Mouse (Mus musculus) kidney, adult 8-10 months (tissue): ENCODE measurements around the gene Mettl21a.
"Not testable (repeated sequence)": the region's sequence is repeated elsewhere in the genome, so short reads cannot be mapped to it uniquely, and the experiment has no call there.

Experiments used
- DNase-seq, 2 experiments: peaks; one replicate each; pipeline ENCODE4 v3.0.0; 2022

Gene Mettl21a

GRCm38 (mm10) chr1:64616881-64617714, at the start of gene Mettl21a:
Gene Mettl21a (minus strand): TSS chr1:64617242.
- peak; percentile 92 to 93 for DNase-seq

DNA sequence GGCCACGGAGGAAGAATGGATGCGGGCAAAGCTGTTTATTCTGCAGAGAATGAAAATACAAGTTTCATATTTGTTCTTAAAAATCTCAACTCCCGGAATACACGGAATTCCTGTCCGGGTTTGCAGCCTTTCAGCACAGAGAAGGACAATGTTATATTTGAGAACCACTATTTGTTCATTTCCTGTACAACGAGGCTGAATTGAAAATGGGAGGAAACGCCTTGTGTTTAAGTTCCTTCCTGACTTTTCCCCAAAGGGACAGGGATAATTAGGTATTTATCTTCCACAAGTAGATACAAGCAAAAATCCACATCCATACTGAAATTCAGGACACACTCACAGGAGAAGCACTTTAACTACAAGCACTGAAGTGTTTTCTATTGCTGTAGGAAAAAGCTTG, 41.8 kb upstream of the Mettl21a start:
- peak; percentile 2 to 5 for DNase-seq

- DNase-seq, result no peak
Measured at GRCm38 (mm10) chr1:64656423-64657129, 39.5 kb upstream of the Mettl21a start.

GRCm38 (mm10) chr1:64655415-64655814, 38.4 kb upstream of the Mettl21a start:
- DNase-seq, result no peak

DNA sequence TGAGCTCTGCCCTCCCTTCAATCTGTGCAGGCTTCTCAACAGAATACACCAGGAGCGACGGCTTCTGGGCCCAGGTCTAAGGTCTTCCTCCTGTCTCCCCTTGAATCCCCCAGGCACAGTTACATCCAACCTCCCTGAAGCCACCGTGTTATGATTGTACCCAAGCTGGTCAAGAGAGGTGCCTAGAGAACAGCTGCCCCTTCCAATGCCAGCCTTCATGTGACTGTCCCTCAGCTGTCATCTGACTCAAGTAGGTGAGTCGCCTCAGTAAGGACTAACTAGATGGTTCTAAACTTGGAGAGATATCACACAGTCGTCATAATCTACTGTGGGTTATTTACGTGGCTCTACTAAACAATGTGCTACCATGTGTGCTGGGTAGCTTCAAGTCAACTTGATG, 36.7 kb upstream of the Mettl21a start:
- DNase-seq, result no peak

GRCm38 (mm10) chr1:64649362-64650124, 32.5 kb upstream of the Mettl21a start:
- no peak for DNase-seq

GRCm38 (mm10) chr1:64644513-64644912, 27.5 kb upstream of the Mettl21a start:
- no peak for DNase-seq

- DNase-seq, result not testable (repeated sequence)
Measured at GRCm38 (mm10) chr1:64642541-64642940, 25.5 kb upstream of the Mettl21a start.

GRCm38 (mm10) chr1:64641069-64641468, 24.0 kb upstream of the Mettl21a start:
- DNase-seq, result no peak

DNA sequence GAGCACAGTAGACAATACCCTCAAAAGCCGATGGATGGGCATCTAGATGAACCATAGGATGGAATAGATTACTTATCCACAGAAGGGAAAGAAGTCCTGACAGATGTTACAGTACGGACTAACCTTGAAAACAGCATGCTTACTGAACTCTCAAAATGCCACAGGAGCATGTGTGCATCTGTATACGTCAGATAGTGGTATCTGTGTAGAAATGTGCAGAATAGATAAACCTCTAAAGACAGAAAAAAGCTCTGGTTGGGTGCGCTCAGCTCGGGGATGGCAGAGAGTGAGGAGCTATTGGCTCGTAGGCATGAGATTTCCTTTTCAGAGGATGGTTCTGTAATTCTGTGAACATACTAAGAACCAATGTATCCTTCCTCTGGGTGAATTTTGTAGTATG, 22.2 kb upstream of the Mettl21a start:
- DNase-seq, result no peak

DNA sequence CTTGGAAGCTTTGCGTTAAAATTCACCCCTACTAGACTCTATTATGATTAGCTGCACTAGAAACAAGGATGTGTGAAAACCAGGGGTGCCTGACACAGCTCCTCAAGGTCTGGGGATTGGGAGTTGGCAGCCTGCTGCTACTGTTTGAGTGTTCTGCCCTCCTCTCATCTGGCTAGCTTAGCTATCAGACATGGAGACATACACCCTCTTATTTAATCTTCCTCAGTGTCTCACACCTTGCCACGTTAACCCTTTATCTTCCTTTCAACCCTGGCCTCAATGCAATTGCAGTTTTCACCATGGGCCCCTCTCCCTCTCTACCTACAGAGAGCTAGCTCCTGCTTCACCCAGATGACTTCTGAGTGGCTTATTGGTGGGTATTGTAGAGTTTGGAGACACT, 18.6 kb upstream of the Mettl21a start:
- DNase-seq, result no peak

DNA sequence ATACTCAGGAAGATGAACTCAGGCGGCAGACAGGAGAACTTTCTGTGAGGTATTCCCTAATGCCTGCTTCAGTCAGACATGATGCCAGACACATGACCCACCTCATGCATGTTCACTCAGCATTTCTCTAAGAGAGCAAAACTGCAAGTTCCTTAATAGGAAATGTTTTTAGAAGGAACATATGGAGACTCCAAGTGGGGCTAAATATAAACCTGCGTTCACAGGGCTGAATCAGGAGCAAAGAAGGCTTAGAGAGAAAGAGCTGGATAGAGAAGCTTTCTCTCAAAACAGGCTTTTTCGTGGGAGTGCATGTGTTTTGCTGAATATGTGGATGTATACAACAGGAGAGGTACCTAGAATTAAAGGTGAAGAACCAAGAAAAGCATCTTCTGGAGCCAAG, 16.2 kb upstream of the Mettl21a start:
- DNase-seq, result no peak

- no peak for DNase-seq
Measured at GRCm38 (mm10) chr1:64631526-64631925, 14.5 kb upstream of the Mettl21a start.

DNA sequence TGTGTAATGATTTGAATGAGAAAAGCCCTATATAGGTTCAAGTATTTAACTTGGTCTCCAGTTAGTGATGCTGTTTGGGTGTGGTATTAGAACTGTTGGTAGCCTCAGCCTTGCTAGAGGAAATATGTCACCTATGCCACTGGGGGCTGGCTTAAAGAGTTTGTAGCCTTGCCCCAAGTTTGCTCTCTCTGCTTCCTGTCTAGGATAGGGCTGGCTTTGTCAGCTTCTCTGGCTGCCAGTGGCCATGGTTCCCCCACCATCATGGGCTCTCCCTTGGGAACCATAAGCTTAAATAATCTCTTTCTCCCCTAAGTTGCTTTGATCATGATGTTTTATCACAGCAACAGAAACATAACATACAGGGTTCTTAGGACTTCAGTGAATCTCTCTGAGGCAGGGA, 8.2 kb upstream of the Mettl21a start:
- no peak for DNase-seq

DNA sequence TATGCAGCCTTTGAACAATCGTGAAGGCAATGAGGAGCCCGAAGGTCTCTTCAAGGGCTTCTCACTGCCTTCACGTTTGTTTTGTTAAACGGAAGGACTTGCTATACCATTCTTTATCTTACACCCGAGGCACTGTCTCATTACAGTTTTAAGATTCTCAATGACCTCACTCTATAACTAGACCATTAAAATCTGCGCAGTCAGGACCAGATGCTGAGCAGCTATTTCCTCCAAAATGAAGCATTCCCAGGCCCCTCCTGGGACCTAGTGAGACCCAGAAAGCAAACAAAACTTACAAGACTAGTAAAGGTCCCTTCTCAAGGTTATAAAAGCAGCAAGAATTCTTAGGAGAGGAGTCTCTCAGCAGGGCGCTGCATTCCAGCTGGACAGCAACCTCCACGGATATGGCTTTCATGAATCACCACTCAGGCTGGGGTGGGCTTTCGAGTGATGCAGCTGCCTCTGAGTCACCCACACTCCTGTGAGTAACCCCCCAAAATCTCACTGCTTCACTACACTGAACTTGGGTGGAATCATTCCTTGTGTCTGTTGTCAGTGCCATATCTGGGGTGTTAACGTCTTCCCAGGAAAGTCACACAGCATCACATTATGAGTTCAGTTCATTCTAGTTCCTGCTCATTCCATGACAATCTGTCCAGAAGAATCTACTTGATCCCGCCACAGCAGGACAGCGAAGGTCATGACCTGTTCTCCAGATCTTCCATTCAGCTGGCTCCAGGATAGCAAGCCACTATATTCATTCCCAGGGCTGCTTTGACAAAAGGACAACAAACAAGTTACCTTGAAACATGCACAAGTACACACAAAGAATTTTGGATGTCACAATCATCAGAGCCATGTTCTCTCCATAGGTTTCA, 6.8 kb upstream of the Mettl21a start:
- DNase-seq, result no peak

DNA sequence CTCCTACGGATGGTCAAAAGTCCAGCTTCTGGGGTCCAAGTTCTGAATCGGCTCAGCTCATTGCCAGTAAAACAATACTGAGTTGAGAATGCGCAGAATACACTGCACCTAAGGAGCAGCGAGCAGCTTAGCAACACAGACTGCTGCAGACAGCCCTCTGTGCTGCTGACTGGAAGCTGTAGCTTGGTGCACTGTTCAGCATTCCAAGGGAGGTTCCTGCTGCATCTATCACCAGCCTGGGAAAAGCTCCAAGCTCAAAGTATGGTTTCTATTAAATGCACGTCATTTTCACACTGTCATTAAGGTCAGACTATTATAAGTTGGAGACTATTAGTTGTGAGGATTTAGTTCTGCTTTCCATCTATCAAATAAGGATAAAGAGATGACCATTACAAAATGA, 4.1 kb upstream of the Mettl21a start:
- peak; percentile 20 to 25 for DNase-seq

DNA sequence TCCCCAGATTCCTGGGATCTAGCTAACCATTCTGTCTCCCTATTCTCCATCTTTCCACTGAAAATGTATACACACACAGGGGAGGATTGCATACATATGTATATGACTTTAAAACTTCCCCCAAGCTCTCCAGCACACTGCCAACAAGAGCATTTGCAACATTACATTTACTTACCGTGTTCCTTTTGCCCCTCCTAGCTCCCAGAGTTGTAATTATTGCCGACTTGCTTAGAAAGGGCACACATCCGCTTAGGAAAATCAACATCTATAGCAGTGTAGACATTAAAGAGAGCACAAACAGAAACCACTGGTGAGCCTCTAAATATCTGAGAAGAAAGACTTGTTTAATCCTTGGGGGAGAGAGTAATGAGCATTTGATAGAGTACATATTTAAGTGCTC, 1.2 kb upstream of the Mettl21a start:
- no peak for DNase-seq

- DNase-seq, result peak; percentile 72 to 83
Measured at GRCm38 (mm10) chr1:64617715-64617984, 608 bp upstream of the Mettl21a start.

DNA sequence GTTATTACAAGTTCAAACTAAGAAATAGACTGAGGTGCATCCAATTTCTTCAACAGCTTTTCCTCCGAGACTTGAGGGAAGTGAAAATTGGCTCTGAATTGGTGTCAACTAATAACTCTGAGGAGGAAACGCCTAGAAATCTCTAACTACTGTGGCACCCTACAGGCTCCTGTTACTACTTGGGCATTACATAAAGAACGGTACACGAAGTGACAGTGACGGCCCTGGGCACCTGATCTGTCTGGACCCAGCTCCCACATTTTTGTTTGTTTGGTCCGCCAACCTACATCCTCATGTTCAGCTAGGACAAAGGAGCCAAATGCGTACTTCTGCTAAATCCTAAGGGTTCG, 536 bp downstream of the Mettl21a start:
- DNase-seq, result no peak

GRCm38 (mm10) chr1:64616076-64616475, 966 bp downstream of the Mettl21a start:
- DNase-seq, result no peak

DNA sequence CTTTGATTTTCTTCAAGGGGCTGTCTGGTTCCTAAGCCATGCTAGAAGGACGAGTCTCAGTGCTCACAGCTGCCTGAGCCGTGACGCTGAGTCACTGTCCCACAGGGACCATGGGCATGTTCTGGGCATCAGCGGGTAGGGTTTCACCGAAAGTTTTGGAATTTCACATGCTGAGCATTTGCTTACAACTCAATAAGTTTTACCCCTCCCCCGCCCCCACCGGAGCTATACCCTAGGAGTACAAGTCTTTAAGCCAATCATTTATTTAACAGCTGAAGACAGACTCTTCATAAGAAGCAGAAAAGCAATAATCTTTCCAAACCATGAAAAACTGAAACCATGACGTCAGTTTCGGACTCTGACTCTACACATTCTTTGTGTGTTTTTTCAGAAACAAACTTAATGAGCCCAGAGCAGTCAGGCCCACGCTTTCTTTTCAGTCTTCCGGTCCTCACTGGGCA, 1.5 kb downstream of the Mettl21a start:
- no peak for DNase-seq

DNA sequence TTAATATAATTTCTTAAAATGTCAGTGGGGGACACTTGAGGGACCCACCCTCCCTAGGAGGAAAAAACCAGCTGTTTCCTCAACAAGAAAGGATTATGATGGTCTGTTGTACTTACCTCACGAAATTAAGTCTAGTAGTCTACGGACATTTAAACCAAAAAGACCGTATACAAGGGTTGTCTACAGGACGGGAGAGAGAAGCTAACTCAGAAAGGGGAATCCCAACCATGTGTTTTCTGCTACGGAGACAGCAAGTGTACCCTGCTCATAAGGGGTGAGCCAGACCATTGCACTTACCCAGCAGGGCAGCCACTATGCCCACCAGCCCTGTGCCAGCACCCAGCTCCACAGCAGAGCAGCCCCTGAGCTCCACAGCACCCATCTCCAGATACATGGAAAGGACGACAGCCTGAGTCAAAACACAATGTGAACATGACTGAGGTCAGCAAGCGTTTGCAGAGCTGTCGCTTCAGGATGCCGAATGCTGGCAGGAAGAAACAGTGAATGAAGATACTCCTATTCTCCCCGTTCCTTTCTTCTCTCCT, 2.2 kb downstream of the Mettl21a start:
- DNase-seq, result no peak
